Mouse (Mus musculus) ES-E14 (cell line): Measurements from ENCODE around the gene Gpr87. TPM values are rescaled to one million over a fixed set of nuclear protein-coding genes. Genes with fewer than 3 reads are reported as not detected.

Experiments
- DNase-seq: peaks from one replicate; pipeline ENCODE4 v3.0.0-alpha.2; 2013; ENCODE audit warnings: low read depth, low spot score
- H3K27ac ChIP-seq: 2 replicates; pipeline ENCODE4 v1.5.1; 2012; ENCODE audit warnings: low read depth, mild to moderate bottlenecking, low read length, moderate library complexity, mixed read lengths; ENCODE audit not compliant: poor library complexity, insufficient read depth, severe bottlenecking
- H3K36me3 ChIP-seq: 2 replicates; pipeline ENCODE4 v1.6.1; 2012; ENCODE audit warnings: mild to moderate bottlenecking, low read length, moderate library complexity, mixed read lengths; ENCODE audit not compliant: control insufficient read depth, poor library complexity, insufficient read depth, severe bottlenecking
- H3K4me1 ChIP-seq, 2 experiments: fragments of 150-350 bp in 1 of 2; sonication (generic) in 1 of 2; 2 replicates each; pipeline ENCODE4 v1.6.1; 2012; ENCODE audit warnings: low read length in 2 of 2, mild to moderate bottlenecking in 1 of 2, mixed read lengths in 1 of 2; ENCODE audit not compliant: control insufficient read depth in 2 of 2, insufficient read depth in 2 of 2, poor library complexity in 1 of 2
- H3K4me3 ChIP-seq, 2 experiments: fragments of 150-350 bp in 1 of 2; sonication (generic) in 1 of 2; 2 replicates each; pipeline ENCODE4 v1.5.1; 2012; ENCODE audit warnings: low read length in 2 of 2, low read depth in 1 of 2, mild to moderate bottlenecking in 1 of 2, mixed read lengths in 1 of 2; ENCODE audit not compliant: insufficient read depth in 1 of 2, poor library complexity in 1 of 2, severe bottlenecking in 1 of 2
- H3K9ac ChIP-seq: 2 replicates; pipeline ENCODE4 v1.6.1; 2012; ENCODE audit warnings: low read depth, mild to moderate bottlenecking, low read length, mixed read lengths; ENCODE audit not compliant: poor library complexity, insufficient read depth, severe bottlenecking
- H3K9me3 ChIP-seq: fragments of 150-350 bp; sonication (generic); 2 replicates; pipeline ENCODE4 v1.6.1; 2012; ENCODE audit warnings: low read depth, mild to moderate bottlenecking, low read length; ENCODE audit not compliant: control insufficient read depth, insufficient read depth
- CHD2 ChIP-seq: IDR thresholded peaks from 2 replicates; pipeline ENCODE4 v1.6.1; 2014; ENCODE audit warnings: mild to moderate bottlenecking, low read depth, low read length, inconsistent platforms
- HCFC1 ChIP-seq: IDR thresholded peaks from 2 replicates; pipeline ENCODE4 v1.6.1; 2012; ENCODE audit warnings: low read length, inconsistent platforms, borderline replicate concordance; ENCODE audit not compliant: insufficient read depth
- MAFK ChIP-seq: IDR thresholded peaks from 2 replicates; pipeline ENCODE4 v1.6.1; 2014; ENCODE audit warnings: mild to moderate bottlenecking, low read depth, low read length, inconsistent platforms; ENCODE audit not compliant: insufficient read depth
- ZC3H11A ChIP-seq: IDR thresholded peaks from 2 replicates; pipeline ENCODE4 v1.6.1; 2012; ENCODE audit warnings: low read depth, mild to moderate bottlenecking, inconsistent platforms, low read length, borderline replicate concordance
- ZNF384 ChIP-seq: IDR thresholded peaks from 2 replicates; pipeline ENCODE4 v1.6.1; 2012; ENCODE audit warnings: low read depth, low read length, inconsistent platforms
- in situ Hi-C, 2 experiments: fragments of 600-800 bp; cut with MboI; formaldehyde crosslinking; loops; one replicate each; pipeline ENCODE4 v1.15.1; 2025; ENCODE audit warnings: low sequenced_read_pairs in 2 of 2, inconsistent platforms in 1 of 2; ENCODE audit not compliant: unreplicated experiment in 2 of 2
- total RNA-seq: library from RNA; depleted of rRNA; stranded (reverse); fragments of 300-350 nt; gene quantifications from 2 replicates; pipeline ENCODE4 v1.2.3, GENCODE M21; 2012

The Gpr87 gene
- total RNA-seq, 1 experiment = 0.18 TPM

DNA sequence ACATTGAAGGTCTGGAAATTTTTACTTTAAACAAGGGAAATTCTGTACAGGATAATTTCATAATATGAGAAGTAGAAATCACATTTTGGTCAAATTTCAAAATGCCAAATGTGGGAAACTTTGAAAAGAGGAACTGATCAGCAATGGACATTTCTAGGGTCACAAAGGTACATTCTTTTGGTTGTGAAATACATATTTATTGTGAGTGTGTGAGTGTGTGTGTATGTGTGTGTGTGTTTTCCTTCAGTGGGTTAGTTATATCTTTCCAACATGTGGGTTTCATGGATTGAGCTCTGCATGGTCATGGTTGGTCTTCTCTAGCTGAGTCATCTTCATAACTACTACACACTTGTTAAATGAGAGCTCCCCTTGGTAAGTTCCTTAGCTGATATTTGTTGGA is 17.5 kb upstream of the Gpr87 start:
- H3K36me3 ChIP-seq = no peaks in the 10 kb centered on the region
- H3K9me3 ChIP-seq = no peaks in the 10 kb centered on the region
- no peaks in the 10 kb centered on the region for H3K4me1 ChIP-seq
- H3K27ac ChIP-seq = no peak overlapping the region
- in situ Hi-C loops = no loop called here
- TF ChIP-seq CHD2 (no peak), MAFK (no peak), HCFC1 (no peak), ZC3H11A (no peak), ZNF384 (no peak)
- H3K9ac ChIP-seq = no peak overlapping the region
- DNase-seq = no peak
- H3K4me3 ChIP-seq = no peak overlapping the region

DNA sequence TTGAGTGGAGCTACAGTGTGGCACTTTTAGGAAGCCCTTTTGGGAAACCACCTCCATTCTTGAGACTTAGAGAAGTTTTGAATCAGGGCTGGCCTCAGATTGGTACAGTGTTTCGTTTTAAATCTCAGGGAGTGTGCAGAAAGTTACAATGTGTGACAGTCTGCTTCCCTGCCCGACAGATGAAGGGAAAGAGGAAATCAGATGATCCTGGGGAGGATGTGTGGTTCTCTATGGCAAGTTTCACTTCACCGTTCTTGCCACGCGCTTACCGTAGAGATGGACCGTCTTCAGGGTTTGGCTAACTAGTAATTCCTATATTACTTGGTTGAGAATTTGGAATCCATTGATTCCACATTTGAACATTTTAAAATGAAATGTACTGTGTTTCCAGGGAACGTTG is 16.9 kb upstream of the Gpr87 start:
- in situ Hi-C loops = no loop called here
- no peak for DNase-seq
- no peak for TF ChIP-seq CHD2
- no peak for TF ChIP-seq ZC3H11A
- TF ChIP-seq ZNF384 = no peak
- TF ChIP-seq MAFK = no peak
- TF ChIP-seq HCFC1 = no peak
- no peaks in the 10 kb centered on the region for H3K9me3 ChIP-seq
- H3K36me3 ChIP-seq = no peaks in the 10 kb centered on the region
- no peaks in the 10 kb centered on the region for H3K4me1 ChIP-seq
- H3K9ac ChIP-seq = no peak overlapping the region
- H3K4me3 ChIP-seq = no peak overlapping the region
- no peak overlapping the region for H3K27ac ChIP-seq

DNA sequence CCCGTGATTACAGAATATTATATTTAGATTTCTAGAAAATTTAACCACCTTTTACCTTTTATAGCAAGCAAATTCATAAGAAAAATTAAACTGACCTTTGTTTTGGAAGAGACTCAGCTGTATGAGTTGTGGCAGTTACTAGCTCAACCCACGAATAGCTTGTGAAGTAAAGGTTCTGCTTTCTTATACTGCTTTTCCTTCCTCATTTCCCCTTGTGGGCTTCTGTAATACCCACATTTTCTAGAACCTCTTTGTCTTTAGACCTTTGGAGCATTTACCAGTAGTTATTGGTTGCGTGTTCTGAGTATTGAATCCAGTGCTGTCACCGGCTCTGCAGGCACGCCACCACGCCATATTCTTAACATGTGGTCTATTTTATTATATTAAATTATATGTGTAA is 15.8 kb upstream of the Gpr87 start, which contains the start of gene P2ry13:
P2ry13 (minus strand) TSS at position 156 of the 400 bp plus-strand sequence.
- no peak for TF ChIP-seq ZNF384
- H3K9me3 ChIP-seq = no peaks in the 10 kb centered on the region
- H3K4me3 ChIP-seq = no peak within 1 kb of the TSS
- H3K27ac ChIP-seq = no peak within 1 kb of the TSS; the same call in 1 of the 2 replicates
- H3K9ac ChIP-seq = no peak within 1 kb of the TSS
- no peaks in the 10 kb centered on the region for H3K36me3 ChIP-seq
- H3K4me1 ChIP-seq = no peaks in the 10 kb centered on the region
- in situ Hi-C loops = no loop called here
- DNase-seq = no peak

DNA sequence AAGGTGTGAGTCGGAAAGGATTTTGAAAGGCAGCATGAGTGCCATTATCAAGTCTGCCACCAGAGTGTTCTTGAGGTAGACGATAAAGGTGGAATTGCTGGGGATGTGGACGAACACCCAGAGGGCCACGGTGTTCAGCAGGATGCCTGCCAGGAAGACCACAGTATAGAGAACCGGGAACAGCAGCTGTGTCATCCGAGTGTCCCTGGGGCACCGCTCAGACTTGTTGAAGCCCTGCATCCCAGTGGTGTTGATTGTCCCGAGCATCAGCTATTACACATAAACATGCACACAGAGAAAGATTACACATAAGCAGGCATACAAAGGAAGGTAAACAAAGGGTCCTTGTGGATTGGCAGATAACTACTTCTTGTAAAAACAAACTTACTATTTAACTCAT is 15.2 kb upstream of the Gpr87 start:
- no peak for DNase-seq
- Histone ChIP-seq H3K4me1 (no peaks in the 10 kb centered on the region), H3K4me3 (no peak overlapping the region), H3K9ac (no peak overlapping the region), H3K27ac (no peak overlapping the region; the same call in 1 of the 2 replicates), H3K36me3 (no peaks in the 10 kb centered on the region), H3K9me3 (no peaks in the 10 kb centered on the region)
- in situ Hi-C loops = no loop called here
- TF ChIP-seq ZNF384 = no peak
- no peak for TF ChIP-seq ZC3H11A
- no peak for TF ChIP-seq MAFK
- TF ChIP-seq CHD2 = no peak
- no peak for TF ChIP-seq HCFC1

DNA sequence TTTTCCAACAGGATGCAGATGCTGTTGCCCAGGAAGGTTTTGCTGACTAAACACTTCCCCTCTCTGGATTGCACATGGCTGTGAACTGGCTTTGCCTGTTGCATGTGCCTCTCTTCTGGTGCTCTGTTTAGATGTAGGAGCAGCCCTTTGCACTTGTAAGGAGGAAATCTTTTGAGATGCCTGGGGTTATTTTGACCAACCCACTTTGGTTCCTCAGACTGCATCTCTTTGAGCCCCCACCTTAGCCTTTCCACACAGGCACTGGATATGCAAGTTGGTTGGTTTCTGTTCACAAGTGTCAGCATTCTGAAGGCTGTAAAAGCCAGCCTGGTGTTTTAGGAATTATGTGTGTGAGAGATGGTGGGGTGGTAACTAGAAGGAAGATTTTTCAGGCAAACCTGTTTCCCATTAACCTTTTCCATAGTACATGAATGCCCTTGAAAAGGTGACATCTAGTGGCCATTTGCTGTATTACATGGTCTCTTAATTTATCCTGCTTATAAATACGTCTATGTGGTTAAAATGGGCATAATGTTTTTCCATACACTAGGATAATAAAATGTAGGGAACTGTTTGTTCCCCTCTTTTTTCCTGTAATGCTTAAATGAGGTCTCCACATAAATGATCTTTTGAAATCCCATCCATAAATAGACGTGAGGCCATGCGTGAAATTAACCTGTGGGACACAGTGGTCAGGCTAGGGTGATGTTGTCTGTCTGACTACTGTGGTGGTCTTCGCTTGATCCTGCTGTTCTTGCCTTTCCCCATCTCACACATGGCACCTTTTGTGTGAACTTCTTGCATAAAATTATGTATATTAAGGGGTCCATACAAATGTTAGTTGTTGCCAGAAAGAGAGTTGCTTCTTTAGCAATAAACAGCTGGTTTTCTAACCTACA is 14.0 kb upstream of the Gpr87 start:
- peak; percentile 65 for DNase-seq
- in situ Hi-C loops = no loop called here
- Histone ChIP-seq H3K4me3 (no peak overlapping the region), H3K27ac (no peak overlapping the region), H3K9ac (no peak overlapping the region), H3K4me1 (no peaks in the 10 kb centered on the region), H3K9me3 (no peaks in the 10 kb centered on the region), H3K36me3 (no peaks in the 10 kb centered on the region)
- no peak for TF ChIP-seq HCFC1
- TF ChIP-seq MAFK = peak; percentile 54
